Comparison of ENCODE assay signal across 8 mouse cellular contexts in the genomic region with DNA sequence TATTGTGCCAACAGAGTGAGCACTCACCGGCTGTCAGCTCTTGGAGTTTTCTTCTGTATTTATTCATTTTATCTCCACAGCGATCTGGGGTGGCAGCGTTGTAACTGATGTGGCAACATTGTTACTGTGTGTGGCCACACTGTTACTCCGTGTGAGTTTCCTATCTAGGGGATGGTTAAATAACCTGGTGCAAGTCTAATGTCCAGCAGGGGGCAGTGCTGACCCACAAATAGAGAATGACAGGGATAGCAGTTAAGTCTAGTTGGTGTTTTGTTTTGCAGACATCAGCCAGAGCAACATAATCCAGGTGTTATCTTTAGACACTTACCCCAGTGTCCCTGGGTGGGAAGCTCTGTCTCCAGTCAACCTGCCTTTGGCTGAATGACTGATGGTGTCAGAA. TPM values are rescaled to one million over a fixed set of nuclear protein-coding genes. Genes with fewer than 3 reads are reported as not detected.
A peak's percentile ranks its signal among the peaks of the same experiment; 100 is the strongest.
DNase-seq lines count a peak whose midpoint lies in the region; ATAC-seq and TF ChIP-seq lines count a peak whose summit lies in the region.

No protein-coding gene starts in this region.

- no peaks in the 10 kb centered on the region for H3K27me3 ChIP-seq in intestine, embryonic 14.5 days (replicated peaks; ENCODE audit: control insufficient read depth, insufficient read depth, low read length)
- H3K27me3 ChIP-seq in intestine, embryonic 15.5 days (replicated peaks), result no peaks in the 10 kb centered on the region; the same call in 1 of the 2 replicates
- no peaks in the 10 kb centered on the region; the same call in 1 of the 2 replicates for H3K27me3 ChIP-seq in hindbrain, postnatal 0 days (ENCODE audit: insufficient read depth, low read length)

- DNase-seq in intestine, embryonic 14.5 days (ENCODE audit: low spot score), result peak; percentile 91
- DNase-seq in cerebellum, adult 18-20 months, result peak; percentile 78 to 86
- DNase-seq in frontal cortex, adult 2 months (ENCODE audit: extremely low spot score in 1 of 2, low spot score in 1 of 2), result peak; percentile 76 to 96
- peak; percentile 93 for DNase-seq in hindbrain, postnatal 0 days (ENCODE audit: low spot score)
- DNase-seq in left cerebral cortex, postnatal 10 days (ENCODE audit: extremely low spot score in 1 of 2, low spot score in 2 of 2), result peak; percentile 80 to 84
- peak; percentile 71 to 87 for DNase-seq in spleen, postnatal 4 days (ENCODE audit: low spot score in 2 of 2)

- H3K9ac ChIP-seq in intestine, embryonic 14.5 days (ENCODE audit: low read length), result no peak overlapping the region
- H3K9ac ChIP-seq in intestine, embryonic 15.5 days, result no peak overlapping the region
- no peak overlapping the region for H3K9ac ChIP-seq in hindbrain, postnatal 0 days (replicated peaks; ENCODE audit: low read length)

- no peak overlapping the region for H3K27ac ChIP-seq in intestine, embryonic 14.5 days (ENCODE audit: low read depth)
- H3K27ac ChIP-seq in intestine, embryonic 15.5 days, result no peak overlapping the region
- H3K27ac ChIP-seq in hindbrain, postnatal 0 days, result no peak overlapping the region

- WGBS in intestine, embryonic 14.5 days, result 13% methylated on average over 4 of the region's 4 CpGs
- 9% methylated on average over 4 of the region's 4 CpGs for WGBS in intestine, embryonic 15.5 days
- WGBS in hindbrain, postnatal 0 days, result 10% methylated on average over 4 of the region's 4 CpGs

- no peak overlapping the region for H3K4me3 ChIP-seq in intestine, embryonic 14.5 days (ENCODE audit: low read depth, low read length)
- no peak overlapping the region for H3K4me3 ChIP-seq in intestine, embryonic 15.5 days (replicated peaks)
- H3K4me3 ChIP-seq in hindbrain, postnatal 0 days (ENCODE audit: low read length), result no peak overlapping the region

- intact Hi-C loops in left cerebral cortex, postnatal 10 days (cut with DNase I), result loop anchor here (5.0 kb wide), 1 partner anchor 515 kb away; no protein-coding TSS in a partner anchor

- H3K4me1 ChIP-seq in intestine, embryonic 14.5 days (replicated peaks; ENCODE audit: control insufficient read depth, insufficient read depth, low read length), result no peaks in the 10 kb centered on the region
- H3K4me1 ChIP-seq in intestine, embryonic 15.5 days (replicated peaks), result no peaks in the 10 kb centered on the region
- H3K4me1 ChIP-seq in hindbrain, postnatal 0 days (ENCODE audit: insufficient read depth, low read length), result no peaks in the 10 kb centered on the region

- ATAC-seq in intestine, embryonic 14.5 days (replicated peaks; ENCODE audit: low FRiP score, low TSS enrichment, low read depth), result peak; percentile 50; the same call in 1 of the 2 replicates
- ATAC-seq in intestine, embryonic 15.5 days, result no peak
- peak; percentile 76 for ATAC-seq in hindbrain, postnatal 0 days
- peak; percentile 95 for ATAC-seq in monocyte, adult 5-6 weeks (replicated peaks; ENCODE audit: insufficient number of reproducible peaks, low FRiP score, low TSS enrichment, poor library complexity, severe bottlenecking)

- H3K4me2 ChIP-seq in intestine, embryonic 14.5 days (ENCODE audit: low read length), result no peak overlapping the region
- H3K4me2 ChIP-seq in intestine, embryonic 15.5 days (replicated peaks), result no peak overlapping the region
- no peak overlapping the region for H3K4me2 ChIP-seq in hindbrain, postnatal 0 days (ENCODE audit: low read depth, low read length)

- peak; percentile 91 for TF ChIP-seq CTCF in hindbrain, postnatal 0 days (IDR thresholded peaks at IDR 0.05; ENCODE audit: low read depth)

- no peaks in the 10 kb centered on the region for H3K9me3 ChIP-seq in intestine, embryonic 14.5 days (ENCODE audit: control insufficient read depth, low read length)
- no peaks in the 10 kb centered on the region for H3K9me3 ChIP-seq in intestine, embryonic 15.5 days
- no peaks in the 10 kb centered on the region for H3K9me3 ChIP-seq in hindbrain, postnatal 0 days (ENCODE audit: low read length)

- H3K36me3 ChIP-seq in intestine, embryonic 14.5 days (ENCODE audit: control insufficient read depth, insufficient read depth, low read length), result no peaks in the 10 kb centered on the region
- H3K36me3 ChIP-seq in intestine, embryonic 15.5 days, result no peaks in the 10 kb centered on the region
- H3K36me3 ChIP-seq in hindbrain, postnatal 0 days (ENCODE audit: insufficient read depth, low read length), result no peaks in the 10 kb centered on the region

RNA-seq across cellular contexts. Expression of a gene that starts 23.1 kb away (rescaled TPM):
- 97.0 and 101 TPM in 2 replicates for polyA plus RNA-seq in intestine, embryonic 14.5 days (2014; fragmentation: Nextera tagmentation; extraction: Ambion mirVana)
- polyA plus RNA-seq in intestine, embryonic 15.5 days (2015; fragmentation: Nextera tagmentation; extraction: Ambion mirVana), result 90.3 and 92.0 TPM in 2 replicates
- 362 and 413 TPM in 2 replicates for polyA plus RNA-seq in frontal cortex, adult 2 months (2012; rRNA removed)
- 174 and 178 TPM in 2 replicates for total RNA-seq in hindbrain, postnatal 0 days (2014; rRNA removed)
- 117 and 119 TPM in 2 replicates for polyA plus RNA-seq in hindbrain, postnatal 0 days (2015; fragmentation: Nextera tagmentation; extraction: Ambion mirVana)
- total RNA-seq in left cerebral cortex, postnatal 10 days (2021), result 100 to 1,000 TPM; 202 to 213 TPM
- total RNA-seq in monocyte, adult 5-6 weeks (2017), result 43.6 to 76.4 TPM (median 61.1 TPM) in 3 replicates

RNA-seq across cellular contexts. Expression of a gene that starts 24.3 kb away (rescaled TPM):
- 0.46 and 0.72 TPM in 2 replicates for polyA plus RNA-seq in intestine, embryonic 14.5 days (2014; fragmentation: Nextera tagmentation; extraction: Ambion mirVana)
- 0.48 and 0.52 TPM in 2 replicates for polyA plus RNA-seq in intestine, embryonic 15.5 days (2015; fragmentation: Nextera tagmentation; extraction: Ambion mirVana)
- polyA plus RNA-seq in frontal cortex, adult 2 months (2012; rRNA removed), result 2.5 and 3.7 TPM in 2 replicates
- total RNA-seq in hindbrain, postnatal 0 days (2014; rRNA removed), result 1.6 and 6.3 TPM in 2 replicates
- 2.1 and 2.7 TPM in 2 replicates for polyA plus RNA-seq in hindbrain, postnatal 0 days (2015; fragmentation: Nextera tagmentation; extraction: Ambion mirVana)
- total RNA-seq in left cerebral cortex, postnatal 10 days (2021), result 1 to 10 TPM; 2.3 TPM
- 14.5 to 81.6 TPM (median 14.9 TPM) in 3 replicates for total RNA-seq in monocyte, adult 5-6 weeks (2017)

RNA-seq across cellular contexts. Expression of a gene that starts 27.4 kb away (rescaled TPM):
- polyA plus RNA-seq in intestine, embryonic 14.5 days (2014; fragmentation: Nextera tagmentation; extraction: Ambion mirVana), result not detected in 2 replicates
- polyA plus RNA-seq in intestine, embryonic 15.5 days (2015; fragmentation: Nextera tagmentation; extraction: Ambion mirVana), result 0.34 TPM in 1 of 2 replicates, not detected in the other
- polyA plus RNA-seq in frontal cortex, adult 2 months (2012; rRNA removed), result 0.10 and 0.46 TPM in 2 replicates
- total RNA-seq in hindbrain, postnatal 0 days (2014; rRNA removed), result not detected in 2 replicates
- polyA plus RNA-seq in hindbrain, postnatal 0 days (2015; fragmentation: Nextera tagmentation; extraction: Ambion mirVana), result 0.77 and 0.89 TPM in 2 replicates
- total RNA-seq in left cerebral cortex, postnatal 10 days (2021), result under 1 TPM; 0.71 to 0.81 TPM
- total RNA-seq in monocyte, adult 5-6 weeks (2017), result not detected in 3 replicates

RNA-seq across cellular contexts. Expression of a gene that starts 46.1 kb away (rescaled TPM):
- polyA plus RNA-seq in intestine, embryonic 14.5 days (2014; fragmentation: Nextera tagmentation; extraction: Ambion mirVana), result 736 and 800 TPM in 2 replicates
- 832 and 903 TPM in 2 replicates for polyA plus RNA-seq in intestine, embryonic 15.5 days (2015; fragmentation: Nextera tagmentation; extraction: Ambion mirVana)
- polyA plus RNA-seq in frontal cortex, adult 2 months (2012; rRNA removed), result 636 and 685 TPM in 2 replicates
- 346 and 404 TPM in 2 replicates for total RNA-seq in hindbrain, postnatal 0 days (2014; rRNA removed)
- 977 and 1,021 TPM in 2 replicates for polyA plus RNA-seq in hindbrain, postnatal 0 days (2015; fragmentation: Nextera tagmentation; extraction: Ambion mirVana)
- total RNA-seq in left cerebral cortex, postnatal 10 days (2021), result 100 to 1,000 TPM; 610 to 632 TPM
- 276 to 385 TPM (median 284 TPM) in 3 replicates for total RNA-seq in monocyte, adult 5-6 weeks (2017)

RNA-seq across cellular contexts. Expression of a gene that starts 54.3 kb away (rescaled TPM):
- polyA plus RNA-seq in intestine, embryonic 14.5 days (2014; fragmentation: Nextera tagmentation; extraction: Ambion mirVana), result 0.39 and 0.55 TPM in 2 replicates
- 0.25 and 0.59 TPM in 2 replicates for polyA plus RNA-seq in intestine, embryonic 15.5 days (2015; fragmentation: Nextera tagmentation; extraction: Ambion mirVana)
- 0.58 and 1.4 TPM in 2 replicates for polyA plus RNA-seq in frontal cortex, adult 2 months (2012; rRNA removed)
- not detected in 2 replicates for total RNA-seq in hindbrain, postnatal 0 days (2014; rRNA removed)
- polyA plus RNA-seq in hindbrain, postnatal 0 days (2015; fragmentation: Nextera tagmentation; extraction: Ambion mirVana), result 0.21 and 0.41 TPM in 2 replicates
- under 1 TPM in 1 of 2 experiments, not detected in 1; 0.69 TPM for total RNA-seq in left cerebral cortex, postnatal 10 days (2021)
- not detected in 3 replicates for total RNA-seq in monocyte, adult 5-6 weeks (2017)
